Mouse (Mus musculus) cerebellum, adult 11 months (tissue): Measurements from ENCODE around the gene Hoxa9.

Experiments used
- DNase-seq: peaks from one replicate; pipeline ENCODE4 v3.0.0; 2022

The Hoxa9 gene

DNA sequence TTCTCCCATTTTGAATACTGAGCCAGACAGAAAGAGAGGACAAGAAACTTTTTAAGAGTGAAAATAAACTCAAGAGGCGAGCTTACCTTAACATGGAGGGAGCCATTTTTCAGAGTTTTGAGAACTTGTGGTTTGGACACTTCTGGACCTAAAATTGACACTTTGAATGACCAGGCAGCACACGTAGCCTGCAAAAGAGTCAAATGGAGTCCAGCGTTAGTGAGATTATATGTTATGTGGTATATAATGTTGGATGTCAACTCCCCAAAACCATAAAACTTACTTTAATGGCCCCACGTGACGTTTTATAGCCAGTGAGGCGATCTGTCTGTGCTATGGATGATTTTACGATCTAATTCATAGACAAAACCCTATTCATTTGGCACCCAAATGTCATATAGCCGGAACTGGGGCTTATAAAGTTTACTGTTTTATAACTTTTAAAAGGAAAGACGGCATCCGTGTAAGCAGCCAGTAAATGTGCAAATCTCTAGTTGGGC is 30.1 kb downstream of the Hoxa9 start:
- DNase-seq: no peak

DNA sequence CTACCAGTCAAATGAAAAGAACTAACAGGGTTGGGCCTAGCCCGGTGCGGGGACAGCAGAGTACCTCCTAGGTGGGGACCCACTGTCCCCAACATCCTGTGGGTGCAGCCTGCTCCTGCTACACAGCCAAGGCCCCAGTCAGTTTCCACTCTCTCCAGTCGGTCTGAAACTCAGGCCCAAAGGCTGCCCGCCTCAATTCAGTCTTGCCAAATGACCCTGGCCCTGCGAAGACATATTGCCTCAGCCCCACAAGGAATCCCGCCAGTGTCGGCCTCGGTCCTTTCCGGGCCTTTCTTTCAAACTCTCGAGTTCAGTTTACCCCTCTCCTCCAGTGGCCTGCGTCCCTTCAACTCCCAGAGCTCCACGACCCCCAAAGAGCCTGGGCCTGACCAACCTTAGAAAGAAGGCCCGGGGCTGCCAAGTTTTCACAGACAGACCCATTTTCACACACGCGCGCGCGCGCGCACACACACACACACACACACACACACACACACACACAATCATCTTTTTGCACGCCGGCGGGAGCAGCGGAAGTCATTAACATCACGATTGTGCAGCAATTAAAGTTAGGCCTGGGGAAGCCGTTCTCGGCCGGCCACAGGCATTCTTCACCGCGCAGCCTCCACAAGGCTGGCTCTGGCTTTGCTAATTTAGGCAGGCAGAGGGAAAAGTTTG is 30.7 kb downstream of the Hoxa9 start:
- DNase-seq: no peak

GRCm38 (mm10) chr6:52197271-52197670 is 33.6 kb downstream of the Hoxa9 start:
- no peak for DNase-seq

GRCm38 (mm10) chr6:52196811-52197210 is 34.1 kb downstream of the Hoxa9 start:
- DNase-seq: no peak

- DNase-seq: no peak
Observed at GRCm38 (mm10) chr6:52194690-52195089, 36.2 kb downstream of the Hoxa9 start.

GRCm38 (mm10) chr6:52191860-52192550 is 38.9 kb downstream of the Hoxa9 start:
- no peak for DNase-seq

DNA sequence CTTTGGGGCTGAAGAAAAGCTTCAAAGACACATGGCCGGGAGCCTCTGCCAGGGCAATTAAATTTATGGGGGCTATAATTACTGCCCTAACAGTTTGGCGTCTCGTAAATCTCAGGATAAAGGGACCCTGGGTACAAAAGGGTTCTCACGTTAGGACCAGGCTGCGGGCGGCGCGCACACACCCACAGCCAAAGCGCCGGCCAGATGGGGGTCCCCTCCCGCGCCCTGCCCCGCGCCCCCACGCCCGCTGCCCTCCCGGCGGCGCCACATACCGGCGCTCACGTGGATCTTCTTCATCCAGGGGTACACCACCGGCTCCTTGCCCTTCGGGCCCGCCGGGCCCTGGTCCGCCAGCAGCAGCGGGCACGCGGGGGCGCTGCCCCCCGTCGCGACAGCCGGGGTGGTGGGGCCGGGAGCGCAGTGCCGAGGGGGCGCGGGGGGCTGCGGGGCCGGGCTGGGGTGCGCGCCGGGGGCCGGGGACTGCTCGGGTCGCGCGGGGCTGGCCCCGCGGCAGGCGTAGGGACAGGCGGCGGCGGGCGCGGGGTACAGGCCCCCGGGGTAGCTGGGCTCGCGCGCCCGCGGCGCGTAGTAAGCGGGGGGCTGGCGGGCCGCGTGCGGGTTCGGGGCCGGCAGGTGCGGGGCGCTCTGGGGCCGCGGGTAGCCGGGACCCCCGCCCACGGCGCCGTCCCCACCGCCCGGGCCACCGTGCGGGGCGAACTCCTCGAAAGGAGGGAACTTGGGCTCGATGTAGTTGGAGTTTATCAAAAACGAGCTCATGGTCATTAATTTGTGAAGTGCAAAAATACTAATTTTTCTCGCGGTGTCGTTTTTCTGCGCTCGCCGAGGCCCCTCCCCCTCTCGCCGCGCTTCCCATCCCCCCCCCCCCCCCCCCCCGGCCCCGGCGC is 39.7 kb downstream of the Hoxa9 start, which contains the start of gene Hoxa4:
Gene Hoxa4, minus strand, starts transcription at position 848 of the 905 bp plus-strand sequence.
- DNase-seq: no peak

- no peak for DNase-seq
Observed at GRCm38 (mm10) chr6:52190410-52190809, 40.5 kb downstream of the Hoxa9 start.

DNA sequence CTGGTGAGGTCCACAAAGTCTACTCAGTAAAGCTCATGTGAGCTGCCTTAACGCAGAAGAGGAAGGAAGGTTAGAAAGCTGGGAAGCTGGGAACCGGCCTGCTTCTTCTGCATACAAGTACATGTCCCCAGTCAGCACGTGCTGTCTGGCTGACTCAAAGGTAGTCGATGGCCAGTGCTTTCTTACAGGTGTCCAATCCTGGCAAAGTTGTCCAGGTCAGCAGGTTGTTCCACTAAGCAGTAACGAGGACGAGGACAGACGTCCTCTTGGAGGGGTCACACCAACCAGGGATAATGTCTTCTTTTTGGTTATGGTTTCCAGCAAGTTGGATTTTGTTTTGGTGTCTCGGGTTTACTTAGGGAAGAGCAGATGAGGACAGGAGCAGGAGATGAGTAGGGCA is 41.0 kb downstream of the Hoxa9 start:
- no peak for DNase-seq

DNA sequence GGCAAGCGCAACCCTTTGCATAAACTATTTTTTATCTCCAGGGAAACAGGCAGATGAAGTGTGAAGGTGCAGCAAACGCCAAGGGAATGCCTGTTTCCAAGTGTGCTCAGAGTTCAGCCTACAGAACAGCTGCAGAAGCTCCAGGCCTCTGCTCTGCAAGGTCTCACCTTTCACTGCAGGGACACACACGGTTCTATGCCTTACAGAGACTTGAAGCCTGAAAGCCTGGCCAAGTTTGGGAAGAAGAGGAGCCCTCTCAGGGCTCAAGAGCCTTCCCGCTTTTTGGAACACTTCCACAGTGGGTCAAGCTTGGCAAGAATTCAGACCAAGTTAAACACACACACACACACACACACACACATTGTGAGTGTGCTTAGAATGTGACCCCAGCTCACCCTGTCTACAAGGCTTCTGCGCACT is 41.7 kb downstream of the Hoxa9 start:
- DNase-seq: no peak

- no peak for DNase-seq
Observed at GRCm38 (mm10) chr6:52186500-52186899, 44.4 kb downstream of the Hoxa9 start.

- DNase-seq: no peak
Observed at GRCm38 (mm10) chr6:52185834-52186233, 45.1 kb downstream of the Hoxa9 start.

- DNase-seq: no peak
Observed at GRCm38 (mm10) chr6:52185222-52185621, 45.7 kb downstream of the Hoxa9 start.

DNA sequence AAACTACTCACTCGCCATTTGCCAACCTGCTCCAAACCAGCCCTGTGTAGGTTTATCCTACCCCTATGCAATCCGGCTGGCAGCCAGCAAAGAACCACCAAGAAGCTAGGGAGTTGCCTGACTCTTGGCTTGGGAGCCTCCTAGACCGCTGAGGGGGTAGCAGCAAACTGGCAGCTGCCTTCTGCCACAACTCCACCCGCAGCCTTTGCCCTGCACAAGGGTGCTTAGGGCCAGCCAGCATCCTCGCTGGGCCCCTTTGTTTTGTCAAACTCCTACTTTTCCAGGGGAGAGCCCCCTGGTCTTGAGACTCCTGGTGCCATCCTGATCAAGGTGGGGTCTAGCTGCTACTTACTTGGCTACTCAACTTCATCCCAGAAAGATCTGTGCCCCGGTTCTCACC is 46.2 kb downstream of the Hoxa9 start:
- DNase-seq: no peak

- DNase-seq: no peak
Observed at GRCm38 (mm10) chr6:52183311-52184080, 47.4 kb downstream of the Hoxa9 start.

GRCm38 (mm10) chr6:52182793-52183192 is 48.1 kb downstream of the Hoxa9 start:
- no peak for DNase-seq

DNA sequence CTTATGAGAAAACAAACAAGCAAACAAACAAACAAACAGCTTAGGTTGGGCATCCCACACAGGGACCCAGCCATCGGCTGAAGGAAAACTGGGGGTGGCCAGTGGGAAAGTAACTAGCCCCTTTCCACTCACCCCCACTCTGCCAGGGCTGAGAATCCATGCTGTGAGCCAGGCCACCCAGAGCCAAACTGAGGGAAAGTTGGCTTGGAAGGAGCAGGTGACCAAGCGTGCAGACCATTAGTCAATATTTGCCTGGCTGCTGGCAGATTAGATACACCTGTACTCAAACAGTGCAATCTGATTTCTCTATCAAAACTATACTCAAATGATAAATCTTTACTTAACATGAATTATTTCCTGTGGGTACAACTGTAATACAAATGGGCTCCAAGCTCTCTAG is 48.9 kb downstream of the Hoxa9 start:
- no peak for DNase-seq

DNA sequence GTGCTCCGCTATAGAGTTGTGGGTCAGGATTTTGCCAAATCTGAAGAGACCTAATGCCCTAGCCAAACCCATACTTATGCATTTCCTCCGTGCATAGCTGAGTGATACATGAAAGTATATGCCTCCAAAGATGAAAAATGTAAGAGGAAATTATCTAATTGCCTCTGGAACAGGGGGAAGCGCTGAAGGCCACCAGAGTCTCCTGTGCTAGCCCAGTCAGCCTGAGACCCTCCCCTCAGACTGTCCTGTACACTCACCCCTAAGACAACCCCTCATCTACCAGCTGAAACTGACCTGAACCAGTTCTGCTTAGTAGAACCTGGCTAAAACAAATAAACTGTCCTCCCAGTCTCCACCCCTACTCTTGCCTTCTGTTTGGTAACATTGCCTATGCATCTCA is 50.2 kb downstream of the Hoxa9 start:
- DNase-seq: no peak

GRCm38 (mm10) chr6:52180213-52180710 is 50.6 kb downstream of the Hoxa9 start:
- no peak for DNase-seq

DNA sequence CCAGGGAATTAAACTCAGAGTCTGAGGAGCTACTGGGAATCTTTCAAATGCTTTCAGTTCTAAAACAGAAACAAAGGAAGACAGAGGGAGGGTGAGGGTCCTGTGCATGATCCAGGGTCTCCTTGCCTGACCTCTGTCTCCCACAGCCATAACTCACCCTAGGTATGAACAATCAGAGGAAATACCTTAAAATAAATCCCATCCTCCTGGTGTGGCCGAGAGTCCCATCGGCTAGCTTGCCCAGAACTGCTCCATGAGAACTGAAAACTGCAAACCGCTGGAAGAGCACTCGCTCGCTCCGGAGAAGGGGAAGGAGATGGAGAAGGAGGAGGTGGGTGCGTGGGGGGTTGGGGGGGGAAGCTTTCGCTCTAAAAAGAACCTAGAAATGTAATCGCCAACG is 51.2 kb downstream of the Hoxa9 start:
- DNase-seq: no peak

DNA sequence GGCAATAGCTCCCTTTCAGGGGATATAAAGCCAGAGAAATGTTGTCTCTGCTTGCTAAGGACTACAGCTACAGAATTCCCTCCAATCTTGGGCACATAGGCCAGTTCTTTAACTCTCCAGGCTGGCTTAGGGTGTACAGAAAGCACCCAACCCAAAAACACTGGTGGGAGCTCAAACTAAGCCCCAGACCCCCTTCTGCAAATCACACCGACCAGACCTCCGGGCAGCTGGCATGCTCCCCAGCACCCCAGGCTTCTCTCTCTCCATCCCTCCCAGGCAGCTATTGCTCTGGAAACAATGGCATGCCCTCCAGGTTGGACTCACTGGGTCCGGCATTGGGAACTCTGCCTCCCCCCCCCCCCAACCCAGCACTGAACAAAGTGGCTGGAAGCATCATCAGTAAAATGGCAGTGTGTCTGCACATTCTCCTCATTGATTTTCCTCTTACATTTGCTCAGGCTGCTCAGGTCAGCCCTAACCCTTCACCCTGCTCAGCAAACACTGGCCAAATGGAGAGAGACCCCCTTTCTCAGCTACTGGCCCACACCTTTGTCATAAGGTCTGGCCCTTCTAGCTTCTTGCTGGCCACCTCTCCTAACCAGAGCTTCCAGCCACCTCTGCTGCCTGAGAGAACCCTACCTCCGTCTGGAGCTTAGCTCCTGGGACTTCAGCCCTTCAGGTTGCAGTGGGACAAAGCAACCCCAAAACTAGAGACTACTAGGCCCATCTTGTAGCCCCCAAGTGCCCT is 51.8 kb downstream of the Hoxa9 start:
- DNase-seq: no peak

- DNase-seq: no peak
Observed at GRCm38 (mm10) chr6:52177806-52178205, 53.1 kb downstream of the Hoxa9 start.
